Mouse (Mus musculus) v-Abl transformed pro-B cells (cell line): Measurements from ENCODE around the gene Cfap61.

ENCODE experiments used
- in situ Hi-C, 2 experiments: fragments of 400-800 bp; cut with MboI; formaldehyde crosslinking; loops; one replicate each; pipeline ENCODE4 v1.15.1; 2025; ENCODE audit not compliant: unreplicated experiment in 2 of 2

The Cfap61 gene

DNA sequence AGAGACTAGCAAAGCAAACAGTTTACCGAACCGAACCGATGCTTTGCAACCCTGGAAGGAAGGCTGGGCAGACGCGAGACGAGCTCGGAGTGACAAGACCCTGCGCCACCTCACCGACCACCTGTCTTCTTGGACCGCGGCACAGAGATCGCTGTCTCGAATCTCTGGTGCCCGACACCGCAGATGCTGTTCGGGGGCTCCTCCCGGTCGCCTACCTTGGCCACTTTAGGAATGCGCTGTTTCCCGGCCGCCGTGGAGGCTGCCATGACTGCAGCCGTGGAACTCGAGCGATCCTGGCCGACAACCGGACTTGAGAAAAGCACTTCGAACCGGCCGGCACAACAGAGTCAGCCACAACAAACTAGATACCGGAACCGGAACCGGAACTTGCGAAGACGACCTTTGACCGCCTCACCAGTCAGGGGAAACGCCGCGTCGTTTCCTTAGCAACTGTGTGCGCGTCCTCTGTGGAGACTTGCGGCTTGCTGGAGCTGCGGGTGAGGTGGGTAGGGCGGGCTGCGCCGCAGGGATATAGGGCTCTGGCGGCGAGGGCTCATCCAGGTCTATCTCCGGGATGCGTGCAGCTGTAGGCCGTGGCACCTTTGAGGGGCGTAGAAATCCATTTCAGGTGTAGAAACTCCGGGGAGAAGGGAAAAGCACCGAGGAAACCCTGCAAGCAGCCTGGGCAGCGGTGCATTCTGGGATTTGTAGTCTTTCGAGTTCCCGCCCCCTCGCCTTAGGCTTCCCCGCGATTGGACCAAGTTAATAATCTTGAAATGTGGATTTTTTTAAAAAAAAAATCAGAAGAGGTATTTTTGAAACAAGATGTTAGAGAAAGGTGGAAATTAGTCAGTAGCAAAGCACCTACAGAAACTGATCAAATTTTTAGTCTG is at the start of gene Cfap61, which contains the start of gene Crnkl1:
Gene Cfap61 (plus strand): TSS at position 446 of the 893 bp plus-strand sequence.
Gene Crnkl1 (minus strand): TSS at position 676 of the 893 bp plus-strand sequence.
- in situ Hi-C loops, result loop anchor here in 1 of 2 experiments (10.0 kb wide), 1 partner anchor 580 kb away; the partner anchor contains the start of gene Ralgapa2

DNA sequence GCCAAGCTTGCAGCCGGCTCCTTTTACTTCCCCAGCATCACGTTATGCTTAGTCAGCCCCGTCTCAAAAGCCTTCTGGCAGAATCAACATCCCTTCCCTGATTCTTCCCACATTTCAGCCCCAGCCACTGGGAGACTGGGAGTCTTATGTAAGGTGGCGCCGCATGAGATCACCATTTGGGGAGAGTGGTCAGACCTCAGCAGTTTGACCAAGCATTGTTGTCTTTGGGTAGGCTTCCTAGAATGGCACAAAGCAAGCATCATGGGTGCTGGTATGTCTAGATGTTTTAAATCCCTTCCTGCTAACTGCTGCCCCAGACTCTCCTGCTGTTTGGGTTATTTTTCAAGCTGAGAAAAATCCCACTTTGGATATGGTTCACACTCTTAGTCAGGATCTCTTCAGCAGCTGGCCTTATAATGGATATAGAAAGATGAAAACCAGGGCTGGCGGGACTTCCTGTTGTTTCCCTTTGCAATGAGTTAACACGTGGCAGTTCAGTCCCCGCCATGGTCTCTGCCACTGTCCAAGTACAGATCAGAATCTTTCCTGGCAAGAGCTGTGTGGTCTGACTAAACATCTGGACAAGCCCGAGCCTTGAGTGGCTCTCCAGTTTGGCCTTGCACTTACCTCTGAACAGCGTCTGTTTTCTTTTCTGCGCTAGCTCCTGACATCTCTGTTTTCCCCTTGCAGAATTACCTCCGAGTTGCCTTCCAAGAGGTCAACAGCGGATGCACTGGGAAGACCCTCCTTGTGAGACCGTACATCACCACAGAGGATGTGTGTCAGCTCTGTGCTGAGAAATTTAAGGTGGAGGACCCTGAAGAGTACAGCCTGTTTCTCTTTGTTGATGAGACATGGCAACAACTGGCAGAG is 49.4 kb upstream of the Cfap61 start:
- in situ Hi-C loops, result no loop called here

DNA sequence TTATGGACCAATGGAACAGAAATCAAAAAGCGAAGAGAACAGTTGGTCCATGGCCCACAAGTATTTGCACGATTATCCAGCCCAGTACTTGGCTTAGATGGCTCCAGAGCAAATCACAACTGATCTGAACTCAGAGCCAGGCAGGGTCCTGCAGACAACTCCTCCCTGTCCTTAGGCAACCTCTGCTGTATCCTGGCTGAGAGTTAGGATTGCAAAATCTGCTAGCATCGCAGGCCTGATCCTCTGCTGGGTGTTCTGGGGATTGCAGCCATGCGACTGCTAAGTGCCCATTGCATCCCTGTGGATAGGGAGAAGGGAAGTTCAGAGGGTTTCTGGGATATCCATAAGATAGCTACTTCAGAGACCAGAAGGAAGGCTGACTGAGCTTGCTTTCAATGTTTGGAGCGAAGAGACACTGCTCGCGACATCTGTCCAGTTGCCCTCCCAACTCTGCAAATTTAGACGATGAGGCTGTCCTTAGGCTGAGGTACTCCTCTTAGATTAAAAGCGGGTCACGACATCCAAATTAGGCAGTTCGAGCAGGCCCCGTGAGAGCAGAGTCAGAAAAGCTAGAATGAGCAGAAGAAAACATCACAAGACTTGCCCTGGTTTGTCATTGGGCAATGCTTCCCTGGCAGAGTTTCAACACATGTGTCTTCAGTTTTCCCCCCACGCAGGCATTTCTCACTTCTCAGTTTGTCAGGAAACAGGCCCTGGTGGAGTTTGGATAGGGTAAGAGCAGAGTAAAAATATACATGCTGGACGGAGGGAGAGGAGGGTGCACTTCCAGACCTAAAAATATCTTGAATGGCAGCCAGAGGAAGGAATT is 46.4 kb upstream of the Cfap61 start:
- in situ Hi-C loops, result no loop called here

DNA sequence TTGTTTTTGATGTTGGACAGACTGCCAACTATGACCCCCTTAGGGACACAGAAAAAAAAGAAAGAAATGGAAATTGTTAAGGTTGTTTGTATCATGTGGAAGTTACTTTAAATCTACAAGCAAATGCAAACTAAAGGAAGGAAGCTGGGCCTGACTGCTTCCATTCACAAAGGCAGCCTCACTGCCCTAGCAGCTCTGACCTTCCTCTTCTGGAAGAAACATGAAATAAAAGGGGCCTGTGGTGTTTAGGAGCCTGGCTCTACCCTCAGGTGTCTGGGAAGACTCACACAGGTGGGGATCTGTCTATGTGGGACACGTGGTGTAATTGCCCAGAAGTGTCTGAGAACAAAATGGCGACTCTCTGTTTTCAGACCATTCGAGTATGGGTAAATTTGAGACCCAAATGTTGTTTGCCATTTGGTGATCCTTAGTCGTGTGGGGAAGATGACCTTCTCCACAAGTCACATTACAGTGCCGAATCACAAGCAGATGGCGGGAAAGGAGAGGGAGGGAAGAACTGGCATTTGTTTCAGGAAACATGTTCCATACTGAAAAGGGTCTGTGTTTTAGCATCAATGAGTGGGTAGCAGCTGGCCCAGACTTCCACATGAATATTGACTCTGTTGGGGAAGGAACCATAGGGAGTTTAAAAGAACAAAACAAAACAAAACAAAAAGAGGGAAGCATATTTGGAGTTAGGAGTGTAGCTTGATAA is 45.7 kb upstream of the Cfap61 start:
- in situ Hi-C loops, result no loop called here

DNA sequence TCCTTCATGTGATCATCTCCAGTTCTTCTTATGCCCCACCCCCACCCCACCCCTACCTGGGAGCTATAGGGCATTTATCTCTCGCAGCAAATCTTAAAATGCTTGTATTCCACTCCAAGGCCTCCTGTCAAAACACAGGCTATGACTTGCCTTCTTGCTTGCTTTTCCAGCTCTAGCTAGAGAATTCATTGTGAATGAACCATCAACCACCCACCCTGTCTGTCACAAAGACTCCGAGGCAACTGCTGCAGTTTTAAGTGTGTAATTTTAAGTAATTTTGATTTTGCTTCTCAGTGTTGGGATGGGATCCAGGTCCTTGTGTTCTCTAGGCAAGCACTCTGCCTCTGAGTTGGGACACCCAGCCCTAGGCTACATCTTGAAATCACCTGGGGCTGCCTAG is 44.0 kb upstream of the Cfap61 start:
- in situ Hi-C loops, result no loop called here

DNA sequence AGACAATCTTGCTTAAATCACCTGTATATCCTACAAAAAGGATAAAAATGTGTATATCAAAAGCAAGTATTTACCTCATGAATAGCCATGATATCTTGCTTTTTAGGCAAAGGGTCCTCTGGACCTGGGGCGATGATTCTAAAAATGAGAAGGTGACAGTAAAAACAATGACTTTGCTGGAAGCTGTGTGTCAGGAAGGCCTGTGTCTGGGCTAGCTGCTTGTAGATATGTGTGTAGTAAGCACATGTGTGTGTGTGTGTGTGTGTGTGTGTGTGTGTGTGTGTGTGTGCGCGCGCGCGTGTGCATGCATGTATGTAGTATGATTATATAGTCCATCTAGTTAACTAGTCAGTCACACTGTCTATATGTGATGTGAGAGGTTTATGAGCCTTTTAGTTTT is 40.8 kb upstream of the Cfap61 start:
- in situ Hi-C loops, result no loop called here

DNA sequence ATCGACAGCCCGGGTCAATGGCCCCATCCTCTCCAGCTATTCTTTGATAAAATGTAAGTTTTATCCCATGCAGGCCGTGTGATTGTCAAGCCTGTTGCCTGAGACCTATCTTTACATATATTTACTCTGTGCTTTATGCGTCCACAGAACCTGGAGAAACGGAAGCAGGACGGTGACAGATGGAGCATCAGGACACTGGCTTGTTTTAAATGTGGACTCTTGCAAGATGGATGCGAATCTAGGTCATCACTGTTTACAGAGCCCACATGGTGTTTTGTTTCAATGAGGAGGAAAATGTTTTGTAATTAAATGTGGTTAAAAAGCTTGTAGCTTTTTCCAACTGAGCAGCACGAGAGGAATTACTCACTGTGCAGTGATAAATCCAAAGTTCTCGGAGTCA is 36.5 kb upstream of the Cfap61 start:
- in situ Hi-C loops, result no loop called here

DNA sequence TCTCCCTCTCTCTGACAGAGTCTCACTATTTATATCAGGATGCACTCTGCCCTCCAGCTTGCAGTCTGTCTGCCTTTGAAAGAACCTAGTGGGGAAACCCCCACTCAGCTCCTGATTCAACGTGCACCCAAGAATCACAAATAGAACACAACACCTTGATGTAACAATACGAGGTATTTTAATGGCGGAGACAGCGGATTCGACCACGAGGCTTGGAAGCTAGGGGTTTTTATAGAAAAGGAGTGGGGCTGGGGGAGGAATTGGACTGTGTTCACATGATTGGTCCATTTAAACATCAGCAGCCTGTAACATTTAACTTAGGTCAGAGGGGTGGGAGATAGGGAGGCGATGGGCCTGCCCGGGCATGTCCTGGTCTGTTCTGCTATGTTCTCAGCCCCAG is 34.3 kb upstream of the Cfap61 start:
- in situ Hi-C loops, result loop anchor here (10.0 to 25.0 kb wide), 5 partner anchors 714 to 1313 kb away; partner anchors contain the start of genes Kiz (in 2 of the 2), Dtd1 (in 1 of the 2) and Smim26 (in 1 of the 2)

DNA sequence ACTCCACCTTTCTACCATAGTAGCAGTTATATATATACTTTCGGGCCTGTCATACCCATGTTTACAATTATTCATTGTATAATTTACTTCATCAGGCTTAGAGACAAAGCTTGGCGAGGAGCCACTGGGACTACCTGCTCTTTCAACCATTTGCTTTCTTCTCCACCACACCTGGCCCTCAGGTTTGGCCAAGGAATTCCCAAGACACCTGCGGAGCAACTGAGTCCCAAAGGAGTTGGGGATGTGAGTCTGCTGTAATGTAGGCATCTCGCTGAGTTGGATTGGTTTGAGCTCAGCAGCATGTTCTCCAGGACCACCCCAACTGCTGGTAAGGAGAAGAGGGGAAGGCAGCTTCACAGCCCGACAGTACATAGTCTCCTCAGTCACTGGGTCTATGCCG is 32.7 kb upstream of the Cfap61 start, which contains the start of gene Naa20:
Gene Naa20 (plus strand): TSS at position 239 of the 400 bp plus-strand sequence.
- in situ Hi-C loops, result loop anchor here (10.0 to 25.0 kb wide), 5 partner anchors 713 to 1315 kb away; partner anchors contain the start of genes Kiz (in 2 of the 2), Dtd1 (in 1 of the 2) and Smim26 (in 1 of the 2)

DNA sequence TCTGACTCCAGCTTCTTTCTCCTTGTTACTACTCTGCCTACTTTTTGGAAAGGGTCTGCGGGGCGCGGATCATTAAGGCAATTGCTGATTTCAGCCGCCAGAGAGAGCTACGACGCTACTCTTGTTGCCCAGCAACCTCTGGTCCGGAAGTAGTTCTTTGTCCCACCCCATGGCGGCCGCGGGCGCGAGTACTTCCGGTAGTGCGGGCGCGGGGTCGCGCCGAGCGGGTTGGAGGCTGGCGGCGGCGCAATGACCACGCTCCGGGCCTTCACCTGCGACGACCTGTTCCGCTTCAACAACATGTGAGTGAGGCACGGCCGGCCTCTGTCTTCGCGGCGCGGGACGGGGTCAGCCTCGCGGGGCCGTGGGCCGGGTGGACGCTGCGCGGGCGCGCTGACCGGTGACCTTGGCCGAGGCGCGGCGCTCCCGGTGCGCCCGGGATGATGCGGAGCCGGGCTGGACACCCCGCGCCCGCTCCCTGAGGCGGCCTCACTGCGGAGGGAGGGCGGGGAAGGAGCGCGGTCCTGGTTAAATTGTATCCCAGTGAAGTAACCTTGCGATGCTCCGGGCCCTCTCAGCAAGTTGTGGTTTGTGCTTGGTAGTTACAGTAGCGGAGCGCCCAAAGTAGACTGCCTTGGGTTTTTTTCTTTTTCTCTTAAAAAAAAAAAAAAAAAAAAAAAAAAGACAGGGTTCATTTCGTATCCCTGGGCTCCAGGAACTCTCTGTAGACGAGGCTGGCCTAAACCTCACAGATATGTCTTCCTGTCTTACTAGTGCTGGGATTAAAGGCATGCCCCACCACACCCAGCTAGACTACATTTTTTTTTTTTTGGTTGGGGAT is 31.3 kb upstream of the Cfap61 start:
- in situ Hi-C loops, result loop anchor here (10.0 to 25.0 kb wide), 5 partner anchors 712 to 1316 kb away; partner anchors contain the start of genes Kiz (in 2 of the 2), Dtd1 (in 1 of the 2) and Smim26 (in 1 of the 2)

DNA sequence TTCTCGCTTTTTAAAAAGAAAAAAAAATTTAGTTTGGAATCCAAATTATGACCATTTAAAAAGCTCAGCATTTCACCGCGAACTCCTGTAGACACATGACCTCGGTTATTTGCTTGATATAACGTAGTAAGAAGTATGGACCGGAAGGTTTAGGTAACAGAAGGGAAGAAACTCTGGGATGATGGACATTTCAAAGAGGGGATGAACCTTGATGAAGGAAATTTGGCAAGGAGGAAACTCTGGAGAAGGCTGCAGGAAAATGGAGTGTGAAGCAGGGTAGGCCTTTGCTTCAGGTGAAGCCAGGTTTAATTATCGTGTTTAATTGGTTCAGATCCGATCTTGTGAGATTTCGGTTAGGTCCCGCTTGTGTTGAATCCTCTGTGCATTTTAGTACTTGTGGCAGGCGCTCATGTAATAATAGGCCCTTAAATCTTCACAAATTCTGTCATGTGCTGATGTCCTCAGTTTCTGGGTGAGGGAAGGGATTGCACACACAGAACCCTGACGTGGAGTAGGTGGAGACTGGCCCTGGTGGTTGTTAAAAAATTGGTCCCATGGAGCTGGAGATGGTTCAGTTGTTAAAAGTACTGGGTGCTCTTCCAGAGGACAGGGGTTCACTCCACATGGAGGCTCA is 30.5 kb upstream of the Cfap61 start:
- in situ Hi-C loops, result loop anchor here (10.0 to 25.0 kb wide), 5 partner anchors 711 to 1317 kb away; partner anchors contain the start of genes Kiz (in 2 of the 2), Dtd1 (in 1 of the 2) and Smim26 (in 1 of the 2)

DNA sequence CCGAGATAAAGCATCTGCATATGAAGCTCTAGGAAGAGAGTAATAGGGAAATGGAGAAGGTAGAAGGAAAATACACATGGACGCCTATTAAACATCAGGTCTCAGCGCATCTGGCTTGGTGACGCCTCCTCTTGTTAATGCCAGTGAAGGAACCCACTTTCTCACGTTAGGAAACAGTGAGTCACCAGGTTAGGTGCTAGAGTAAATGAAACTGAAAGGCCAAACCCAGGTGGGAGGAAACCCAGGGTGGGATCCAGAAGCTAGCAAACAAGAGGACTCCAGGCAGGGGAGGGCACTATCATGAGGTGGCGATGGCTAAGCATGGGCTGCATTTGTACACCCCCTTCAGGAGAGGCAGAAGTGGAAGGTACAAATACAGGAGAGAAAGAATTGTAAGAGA is 29.4 kb upstream of the Cfap61 start:
- in situ Hi-C loops, result loop anchor here (10.0 to 25.0 kb wide), 5 partner anchors 710 to 1318 kb away; partner anchors contain the start of genes Kiz (in 2 of the 2), Dtd1 (in 1 of the 2) and Smim26 (in 1 of the 2)

DNA sequence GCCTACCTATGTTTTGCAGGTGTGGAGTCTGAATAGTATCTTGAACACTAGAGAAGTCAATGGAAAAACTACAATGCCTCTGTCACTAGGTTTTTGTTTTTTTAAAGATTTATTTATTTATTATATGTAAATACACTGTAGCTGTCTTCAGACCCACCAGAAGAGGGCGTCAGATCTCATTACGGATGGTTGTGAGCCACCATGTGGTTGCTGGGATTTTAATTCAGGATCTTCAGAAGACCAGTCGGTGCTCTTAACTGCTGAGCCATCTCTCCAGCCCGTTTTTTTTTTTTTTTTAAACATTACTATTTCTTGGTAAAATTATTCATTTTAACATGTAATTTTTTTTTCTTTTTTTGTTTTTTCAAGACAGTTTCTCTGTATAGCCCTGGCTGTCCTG is 28.7 kb upstream of the Cfap61 start:
- in situ Hi-C loops, result loop anchor here (10.0 to 25.0 kb wide), 5 partner anchors 709 to 1319 kb away; partner anchors contain the start of genes Kiz (in 2 of the 2), Dtd1 (in 1 of the 2) and Smim26 (in 1 of the 2)

DNA sequence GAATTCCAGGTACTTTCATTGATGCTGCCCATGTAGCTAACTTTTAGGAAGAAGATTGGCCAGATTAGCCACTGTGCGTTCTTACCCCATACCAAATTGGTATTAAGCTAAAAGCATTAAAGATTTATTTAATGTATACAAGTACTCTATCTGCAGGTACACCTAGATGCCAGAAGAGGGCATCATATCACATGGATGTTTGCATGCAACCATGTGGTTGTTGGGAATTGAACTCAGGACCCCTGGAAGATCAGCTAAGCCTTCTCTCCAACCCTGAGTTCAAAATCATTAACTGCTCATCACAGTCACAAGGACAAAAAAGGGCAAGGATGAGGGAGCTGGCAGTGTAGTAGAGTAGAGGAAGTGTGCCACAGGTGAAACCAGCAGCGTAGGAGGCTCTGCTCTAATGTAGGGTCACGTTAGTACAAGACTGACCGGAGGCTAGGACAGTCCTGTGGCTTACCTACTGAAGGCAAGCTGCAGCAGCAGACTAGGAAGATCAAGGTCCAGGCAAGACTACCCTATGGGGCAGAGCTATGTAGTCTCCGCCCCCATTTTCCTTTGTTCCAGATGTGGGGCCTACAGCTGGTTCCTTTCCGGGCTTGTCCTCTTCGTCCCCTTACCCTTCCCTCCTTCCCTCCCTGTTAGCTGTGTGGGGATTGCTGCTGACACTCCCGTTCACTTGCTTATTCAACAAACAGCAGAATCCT is 13.5 kb upstream of the Cfap61 start:
- in situ Hi-C loops, result loop anchor here (10.0 to 25.0 kb wide), 5 partner anchors 941 to 1334 kb away; partner anchors contain the start of genes Dtd1 (in 1 of the 2), Kiz (in 1 of the 2), Smim26 (in 1 of the 2) and Xrn2 (in 1 of the 2)

DNA sequence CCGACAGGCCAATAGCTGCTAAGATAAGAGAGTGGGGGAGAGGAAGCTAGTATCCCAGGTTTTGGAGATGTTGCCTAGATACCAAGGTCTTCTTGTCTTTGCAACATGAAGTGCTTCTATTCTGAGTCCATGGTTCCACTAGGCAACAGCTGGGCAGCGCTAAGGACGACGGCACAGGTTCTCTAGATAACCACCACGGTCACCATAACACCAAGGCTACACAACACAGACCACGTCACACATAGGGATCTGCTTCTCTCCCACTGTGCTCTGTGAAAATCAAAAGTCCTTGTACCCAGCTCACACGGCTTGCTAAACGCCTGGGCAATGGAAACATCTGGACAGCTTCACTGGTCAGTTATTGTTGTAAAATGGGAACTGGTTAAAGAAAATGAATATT is 2.4 kb downstream of the Cfap61 start:
- in situ Hi-C loops, result loop anchor here in 1 of 2 experiments (10.0 kb wide), 1 partner anchor 578 kb away; the partner anchor contains the start of gene Ralgapa2

DNA sequence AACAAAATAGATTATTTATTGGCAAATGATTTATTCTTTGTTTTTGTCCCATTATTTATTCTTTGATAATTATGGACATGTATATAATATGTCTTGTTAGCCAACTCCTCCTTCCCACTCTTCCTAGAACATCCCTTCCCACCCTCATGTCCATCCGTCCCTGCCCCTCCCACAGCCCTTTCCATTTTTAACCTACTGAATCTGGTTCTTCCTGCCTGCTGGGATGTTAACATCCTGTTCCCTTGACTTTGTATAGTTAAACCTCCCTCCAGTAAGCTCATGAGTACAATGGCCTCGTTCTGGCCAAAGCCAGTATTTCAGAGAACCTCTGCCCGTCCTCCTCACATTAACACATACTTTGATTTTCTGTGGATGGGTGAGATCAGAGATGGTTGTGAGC is 6.8 kb downstream of the Cfap61 start:
- in situ Hi-C loops, result no loop called here
